Mouse (Mus musculus) duodenum, adult 2 months (tissue): ENCODE data around the gene Prnp. TPM values are rescaled to one million over a fixed set of nuclear protein-coding genes. Genes with fewer than 3 reads are reported as not detected.

Source experiments
- polyA plus RNA-seq: library from polyadenylated mRNA; depleted of rRNA; stranded (reverse); fragments of >200 nt; gene quantifications from 2 replicates; pipeline ENCODE4 v1.2.3, GENCODE M21; 2012; ENCODE audit warnings: low replicate concordance; rRNA removed

Prnp gene
- 10.6 and 12.2 TPM in 2 replicates for polyA plus RNA-seq

GRCm38 (mm10) chr2:131909683-131910572 lies at the start of gene Prnp, which contains the start of gene Prn:
TSS of gene Prnp (plus strand) at chr2:131909928.
TSS of gene Prn (plus strand) at chr2:131909957.

GRCm38 (mm10) chr2:131950598-131951095 lies 40.9 kb downstream of the Prnp start, which contains the start of gene Prnd:
TSS of gene Prnd (plus strand) at chr2:131950861.

Other genes with a start within 250 kb of the Prnp start
- gene Erv3, start 50.2 kb upstream of the Prnp start, polyA plus RNA-seq: not detected in 2 replicates
- not detected in 2 replicates for gene Prn, start within 50 bp of the Prnp start, polyA plus RNA-seq
- gene Prnd, start 40.9 kb downstream of the Prnp start, polyA plus RNA-seq: 0.43 and 0.63 TPM in 2 replicates
- gene Rassf2, start 120.3 kb downstream of the Prnp start, polyA plus RNA-seq: 7.5 and 11.9 TPM in 2 replicates
- gene Slc23a2, start 235.2 kb downstream of the Prnp start, polyA plus RNA-seq: 22.1 and 51.2 TPM in 2 replicates